Mouse (Mus musculus): ENCODE results near the gene Polq. TPM values are rescaled to one million over a fixed set of nuclear protein-coding genes. Genes with fewer than 3 reads are reported as not detected.

Polq gene
- polyA plus RNA-seq (2011; ENCODE audit: insufficient read depth, insufficient read length, low read depth, missing spikeins): 13.6 and 15.7 TPM in 2 replicates

DNA sequence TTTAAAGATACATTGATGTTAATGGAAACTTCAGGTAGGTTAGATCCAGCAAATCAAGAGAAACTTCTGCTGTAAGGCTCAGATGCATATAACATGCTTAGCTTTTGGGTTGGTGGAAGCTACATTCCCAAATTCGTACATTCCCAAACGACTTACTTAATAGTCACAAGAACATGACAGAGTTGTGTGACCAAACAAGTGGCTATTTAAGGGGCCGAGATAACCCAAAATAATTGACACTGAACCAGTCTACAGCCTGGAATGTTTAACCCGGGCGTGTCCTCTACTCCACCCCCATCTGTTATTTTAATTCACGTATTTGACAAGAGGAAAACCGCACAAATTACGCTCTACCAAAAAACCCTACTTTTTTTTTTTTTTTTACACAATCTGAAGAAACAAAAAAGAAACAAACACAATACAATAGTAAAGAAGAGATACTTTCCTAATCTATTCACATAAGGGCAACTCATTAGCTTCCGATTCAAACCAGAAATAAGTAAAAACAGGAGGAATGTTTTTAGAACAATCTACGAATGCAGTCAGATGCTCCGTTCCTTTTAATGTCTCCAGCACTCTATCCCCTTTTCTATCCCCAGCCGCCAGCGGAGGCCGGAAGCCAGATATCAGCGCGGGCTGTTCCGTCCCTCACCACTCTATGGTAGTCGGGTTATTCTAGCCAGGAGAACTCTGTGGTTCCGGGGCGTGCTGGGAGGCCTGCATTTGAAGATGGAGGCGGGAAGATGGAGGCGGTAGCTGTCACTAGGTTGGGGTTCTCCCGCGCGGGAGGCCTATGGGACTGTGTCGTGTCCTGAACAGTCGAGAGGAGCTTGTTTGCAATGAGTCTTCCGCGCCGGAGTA is at the start of gene Polq:
TSS of gene Polq (plus strand) at position 726 of the 861 bp plus-strand sequence.
- Histone ChIP-seq H3K4me1 (ENCODE audit: control insufficient read depth, insufficient read depth, low read length) (no peaks in the 10 kb centered on the region), H3K4me3 (ENCODE audit: low read depth, low read length) (peak within 1 kb of the TSS; percentile 87), H3K36me3 (ENCODE audit: control insufficient read depth, insufficient read depth, low read length, poor library complexity, severe bottlenecking) (no peaks in the 10 kb centered on the region), H3K27me3 (ENCODE audit: control insufficient read depth, insufficient read depth, low read length, poor library complexity, severe bottlenecking) (no peaks in the 10 kb centered on the region), H3K27ac (ENCODE audit: insufficient read depth, low read length) (no peak within 1 kb of the TSS), H3K9me3 (replicated peaks; ENCODE audit: control insufficient read depth, insufficient read depth, low read length, poor library complexity, severe bottlenecking) (no peaks in the 10 kb centered on the region), H3K9ac (ENCODE audit: low read depth, poor library complexity, severe bottlenecking) (peak within 1 kb of the TSS; percentile 72)
- TF ChIP-seq CTCF (IDR thresholded peaks at IDR 0.05; ENCODE audit: low read depth, low read length) (no peak), EP300 (IDR thresholded peaks at IDR 0.05; ENCODE audit: insufficient read depth, low read depth, low read length) (peak; percentile 26; the same call in 1 of the 2 replicates), POLR2A (IDR thresholded peaks at IDR 0.05; ENCODE audit: insufficient read depth, low read length) (peak; percentile 54)

DNA sequence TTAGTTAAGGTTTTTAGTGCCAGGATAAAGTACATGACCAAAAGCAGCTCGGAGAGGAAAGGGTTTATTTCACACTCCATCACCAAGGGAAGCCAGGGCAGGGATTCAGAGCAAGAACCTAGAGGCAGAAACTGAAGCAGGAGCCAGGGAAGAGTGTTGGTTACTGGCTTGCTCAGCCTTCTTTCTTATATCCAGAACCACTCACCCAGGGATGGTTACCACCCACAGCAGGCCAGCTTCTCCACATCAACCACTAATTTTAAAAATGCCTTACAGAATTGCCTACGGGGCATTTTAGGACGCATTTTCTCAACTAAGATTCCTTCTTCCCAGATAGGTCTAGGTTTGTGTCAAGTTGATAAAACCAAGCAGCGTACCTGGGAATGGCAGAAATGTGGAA is 48.2 kb upstream of the Polq start:
- Histone ChIP-seq H3K4me1 (ENCODE audit: control insufficient read depth, insufficient read depth, low read length) (no peaks in the 10 kb centered on the region), H3K9me3 (replicated peaks; ENCODE audit: control insufficient read depth, insufficient read depth, low read length, poor library complexity, severe bottlenecking) (no peaks in the 10 kb centered on the region), H3K27me3 (ENCODE audit: control insufficient read depth, insufficient read depth, low read length, poor library complexity, severe bottlenecking) (no peaks in the 10 kb centered on the region)

DNA sequence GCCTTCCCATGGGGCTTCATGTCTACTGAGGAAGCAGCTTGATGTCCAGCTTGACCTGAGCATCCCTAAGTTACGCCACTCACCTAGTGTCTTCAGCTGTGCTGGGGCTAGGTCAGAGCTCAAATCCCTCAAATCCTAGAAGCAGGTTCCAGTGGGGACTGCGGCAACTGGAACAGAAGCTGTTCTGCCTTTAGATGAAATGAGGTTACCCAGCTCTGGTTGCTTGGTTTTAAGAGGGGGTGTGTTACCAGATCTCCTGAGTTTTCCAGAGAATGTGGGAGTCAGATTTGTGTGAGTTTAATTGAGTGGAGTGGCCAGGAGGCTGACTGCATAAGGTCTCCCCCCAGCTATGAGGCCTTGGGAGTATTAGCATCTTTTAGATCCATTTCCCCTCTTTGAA is 32.5 kb upstream of the Polq start:
- no peak overlapping the region for H3K4me3 ChIP-seq (ENCODE audit: low read depth, low read length)
- H3K4me1 ChIP-seq (ENCODE audit: control insufficient read depth, insufficient read depth, low read length): no peaks in the 10 kb centered on the region
- no peak for TF ChIP-seq POLR2A (IDR thresholded peaks at IDR 0.05; ENCODE audit: insufficient read depth, low read length)
- no peak for TF ChIP-seq CTCF (IDR thresholded peaks at IDR 0.05; ENCODE audit: low read depth, low read length)
- no peak for TF ChIP-seq EP300 (IDR thresholded peaks at IDR 0.05; ENCODE audit: insufficient read depth, low read depth, low read length)
- no peak overlapping the region for H3K9ac ChIP-seq (ENCODE audit: low read depth, poor library complexity, severe bottlenecking)
- no peaks in the 10 kb centered on the region for H3K27me3 ChIP-seq (ENCODE audit: control insufficient read depth, insufficient read depth, low read length, poor library complexity, severe bottlenecking)
- H3K9me3 ChIP-seq (replicated peaks; ENCODE audit: control insufficient read depth, insufficient read depth, low read length, poor library complexity, severe bottlenecking): no peaks in the 10 kb centered on the region
- H3K36me3 ChIP-seq (ENCODE audit: control insufficient read depth, insufficient read depth, low read length, poor library complexity, severe bottlenecking): no peaks in the 10 kb centered on the region
- no peak overlapping the region for H3K27ac ChIP-seq (ENCODE audit: insufficient read depth, low read length)

More for the DNA sequence above, 48.2 kb upstream of the Polq start:
- H3K27ac ChIP-seq (ENCODE audit: insufficient read depth, low read length): no peak overlapping the region
- no peaks in the 10 kb centered on the region for H3K36me3 ChIP-seq (ENCODE audit: control insufficient read depth, insufficient read depth, low read length, poor library complexity, severe bottlenecking)
- TF ChIP-seq POLR2A (IDR thresholded peaks at IDR 0.05; ENCODE audit: insufficient read depth, low read length): no peak
- TF ChIP-seq CTCF (IDR thresholded peaks at IDR 0.05; ENCODE audit: low read depth, low read length): no peak
- TF ChIP-seq EP300 (IDR thresholded peaks at IDR 0.05; ENCODE audit: insufficient read depth, low read depth, low read length): no peak
- H3K9ac ChIP-seq (ENCODE audit: low read depth, poor library complexity, severe bottlenecking): no peak overlapping the region
- H3K4me3 ChIP-seq (ENCODE audit: low read depth, low read length): no peak overlapping the region

DNA sequence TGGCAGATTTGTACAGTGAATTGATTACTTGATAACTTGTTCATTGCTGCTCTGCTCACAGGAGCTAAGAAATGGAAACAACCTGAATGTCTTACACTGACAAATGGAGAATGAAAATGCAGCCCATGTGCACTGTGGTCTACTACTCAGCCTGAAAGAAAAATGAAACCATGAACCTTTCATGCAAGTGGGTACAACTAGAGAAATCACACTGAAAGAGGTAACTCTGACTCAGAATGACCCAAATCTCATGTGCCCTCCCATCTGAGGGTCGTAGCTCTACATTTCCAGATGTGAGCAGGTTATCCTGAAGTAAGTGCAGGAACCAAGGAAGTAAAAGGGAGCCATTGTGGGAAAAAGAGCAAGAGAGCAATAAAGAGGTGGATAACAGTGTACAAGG is 27.8 kb upstream of the Polq start:
- TF ChIP-seq POLR2A (IDR thresholded peaks at IDR 0.05; ENCODE audit: insufficient read depth, low read length) (no peak), EP300 (IDR thresholded peaks at IDR 0.05; ENCODE audit: insufficient read depth, low read depth, low read length) (no peak), CTCF (IDR thresholded peaks at IDR 0.05; ENCODE audit: low read depth, low read length) (no peak)
- no peaks in the 10 kb centered on the region for H3K27me3 ChIP-seq (ENCODE audit: control insufficient read depth, insufficient read depth, low read length, poor library complexity, severe bottlenecking)
- H3K4me1 ChIP-seq (ENCODE audit: control insufficient read depth, insufficient read depth, low read length): no peaks in the 10 kb centered on the region
- no peak overlapping the region for H3K9ac ChIP-seq (ENCODE audit: low read depth, poor library complexity, severe bottlenecking)
- no peaks in the 10 kb centered on the region for H3K36me3 ChIP-seq (ENCODE audit: control insufficient read depth, insufficient read depth, low read length, poor library complexity, severe bottlenecking)
- no peak overlapping the region for H3K4me3 ChIP-seq (ENCODE audit: low read depth, low read length)
- H3K9me3 ChIP-seq (replicated peaks; ENCODE audit: control insufficient read depth, insufficient read depth, low read length, poor library complexity, severe bottlenecking): no peaks in the 10 kb centered on the region
- no peak overlapping the region for H3K27ac ChIP-seq (ENCODE audit: insufficient read depth, low read length)

DNA sequence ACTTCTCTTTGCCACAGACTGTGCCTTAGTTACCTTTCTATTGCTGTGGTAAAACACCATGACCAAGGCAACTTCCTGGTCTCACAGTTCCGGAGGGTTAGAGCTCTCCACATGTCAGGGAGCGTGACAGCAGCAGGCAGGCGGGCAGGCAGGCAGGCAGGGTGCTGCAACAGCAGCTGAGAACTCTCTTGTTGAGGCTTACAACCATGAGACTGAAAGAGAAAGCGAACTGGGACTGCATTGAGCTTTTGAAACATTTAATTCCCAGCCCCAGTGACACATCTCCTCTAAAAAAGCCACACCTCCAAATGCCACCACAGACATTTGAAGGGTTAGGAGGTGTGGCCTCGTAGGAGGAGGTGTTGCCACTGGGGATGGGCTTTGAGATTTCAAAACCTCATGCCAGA is 25.9 kb upstream of the Polq start:
- no peaks in the 10 kb centered on the region for H3K27me3 ChIP-seq (ENCODE audit: control insufficient read depth, insufficient read depth, low read length, poor library complexity, severe bottlenecking)
- H3K4me3 ChIP-seq (ENCODE audit: low read depth, low read length): no peak overlapping the region
- no peak for TF ChIP-seq CTCF (IDR thresholded peaks at IDR 0.05; ENCODE audit: low read depth, low read length)
- no peak for TF ChIP-seq EP300 (IDR thresholded peaks at IDR 0.05; ENCODE audit: insufficient read depth, low read depth, low read length)
- TF ChIP-seq POLR2A (IDR thresholded peaks at IDR 0.05; ENCODE audit: insufficient read depth, low read length): no peak
- H3K9me3 ChIP-seq (replicated peaks; ENCODE audit: control insufficient read depth, insufficient read depth, low read length, poor library complexity, severe bottlenecking): no peaks in the 10 kb centered on the region
- no peak overlapping the region for H3K27ac ChIP-seq (ENCODE audit: insufficient read depth, low read length)
- H3K36me3 ChIP-seq (ENCODE audit: control insufficient read depth, insufficient read depth, low read length, poor library complexity, severe bottlenecking): no peaks in the 10 kb centered on the region
- no peaks in the 10 kb centered on the region for H3K4me1 ChIP-seq (ENCODE audit: control insufficient read depth, insufficient read depth, low read length)
- no peak overlapping the region for H3K9ac ChIP-seq (ENCODE audit: low read depth, poor library complexity, severe bottlenecking)

DNA sequence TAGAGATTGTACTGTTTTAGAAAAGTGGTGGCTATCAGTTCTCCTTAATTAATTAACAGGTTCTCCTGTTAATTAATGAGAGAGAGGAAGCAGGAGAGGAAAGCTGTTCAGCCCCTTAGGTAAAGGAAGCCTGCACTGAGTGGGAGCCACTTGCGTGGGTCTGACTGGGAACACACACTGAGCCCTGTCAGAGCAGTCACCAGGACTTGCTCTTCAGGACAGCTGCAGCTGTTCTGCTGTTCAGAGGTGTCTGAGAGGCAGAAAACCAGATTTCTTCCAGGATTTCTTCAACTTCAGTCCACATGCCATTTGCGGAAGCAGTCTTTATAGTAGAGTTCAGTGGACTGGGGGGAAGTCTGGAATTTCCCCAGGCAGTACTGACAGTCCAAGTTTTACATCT is 24.2 kb upstream of the Polq start:
- H3K27me3 ChIP-seq (ENCODE audit: control insufficient read depth, insufficient read depth, low read length, poor library complexity, severe bottlenecking): no peaks in the 10 kb centered on the region
- H3K9me3 ChIP-seq (replicated peaks; ENCODE audit: control insufficient read depth, insufficient read depth, low read length, poor library complexity, severe bottlenecking): no peaks in the 10 kb centered on the region
- H3K27ac ChIP-seq (ENCODE audit: insufficient read depth, low read length): no peak overlapping the region
- H3K9ac ChIP-seq (ENCODE audit: low read depth, poor library complexity, severe bottlenecking): no peak overlapping the region
- no peak overlapping the region for H3K4me3 ChIP-seq (ENCODE audit: low read depth, low read length)
- TF ChIP-seq CTCF (IDR thresholded peaks at IDR 0.05; ENCODE audit: low read depth, low read length) (no peak), POLR2A (IDR thresholded peaks at IDR 0.05; ENCODE audit: insufficient read depth, low read length) (no peak), EP300 (IDR thresholded peaks at IDR 0.05; ENCODE audit: insufficient read depth, low read depth, low read length) (no peak)
- H3K36me3 ChIP-seq (ENCODE audit: control insufficient read depth, insufficient read depth, low read length, poor library complexity, severe bottlenecking): no peaks in the 10 kb centered on the region
- no peaks in the 10 kb centered on the region for H3K4me1 ChIP-seq (ENCODE audit: control insufficient read depth, insufficient read depth, low read length)

All from ES-Bruce4 (cell line).